Mouse (Mus musculus): Measurements from ENCODE around the gene Gdf15. TPM values are rescaled to one million over a fixed set of nuclear protein-coding genes. Genes with fewer than 3 reads are reported as not detected.

Gene Gdf15
- not detected for total RNA-seq (2021)
- long read RNA-seq, experiment 1 = 0 reads
- long read RNA-seq, experiment 2 = 0 reads

GRCm38 (mm10) chr8:70632346-70632892 is at the start of gene Gdf15:
Gene Gdf15 (minus strand): TSS chr8:70632456.
- DNase-seq (ENCODE audit: low spot score in 2 of 2) = no peak

DNA sequence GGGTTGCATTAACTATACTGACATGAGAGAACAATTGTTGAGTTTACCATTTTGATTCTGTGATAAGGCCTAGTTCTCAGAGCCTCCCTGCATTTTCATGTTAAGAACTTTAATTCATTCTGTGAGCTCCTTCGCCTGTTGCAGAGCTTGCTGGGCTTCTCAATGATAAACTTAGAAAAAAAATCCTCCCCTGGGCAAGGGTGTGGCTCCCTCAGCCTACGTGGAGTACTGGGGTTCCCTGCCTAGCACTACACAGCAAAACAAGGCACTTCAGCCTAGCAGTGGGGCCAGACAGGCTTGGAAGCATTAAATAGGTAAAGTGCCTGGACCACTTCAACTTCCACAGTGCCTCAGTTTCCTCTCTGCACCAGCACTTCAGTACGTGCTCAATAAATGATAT is 49.2 kb upstream of the Gdf15 start:
- DNase-seq (ENCODE audit: low spot score in 2 of 2) = no peak

DNA sequence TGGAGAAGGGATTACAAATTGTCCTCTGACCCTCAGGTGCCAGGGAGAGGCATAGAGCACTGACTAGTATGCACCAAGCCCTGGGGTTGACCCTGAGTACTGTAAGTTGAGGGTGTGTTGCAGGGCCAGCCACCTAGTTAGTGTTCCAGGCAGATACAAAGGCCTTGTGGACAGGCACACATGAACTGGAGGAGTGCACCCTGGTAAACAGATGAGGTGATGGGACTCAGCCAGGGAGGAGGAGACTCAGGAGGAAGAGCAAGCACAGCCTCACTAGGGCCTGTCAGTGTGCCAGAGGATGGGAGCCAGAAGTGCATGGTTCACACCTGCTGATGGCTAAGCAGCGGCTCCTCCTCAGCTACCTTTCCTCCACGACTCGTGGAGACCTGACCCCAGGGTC is 47.8 kb upstream of the Gdf15 start:
- DNase-seq (ENCODE audit: low spot score in 2 of 2) = no peak

DNA sequence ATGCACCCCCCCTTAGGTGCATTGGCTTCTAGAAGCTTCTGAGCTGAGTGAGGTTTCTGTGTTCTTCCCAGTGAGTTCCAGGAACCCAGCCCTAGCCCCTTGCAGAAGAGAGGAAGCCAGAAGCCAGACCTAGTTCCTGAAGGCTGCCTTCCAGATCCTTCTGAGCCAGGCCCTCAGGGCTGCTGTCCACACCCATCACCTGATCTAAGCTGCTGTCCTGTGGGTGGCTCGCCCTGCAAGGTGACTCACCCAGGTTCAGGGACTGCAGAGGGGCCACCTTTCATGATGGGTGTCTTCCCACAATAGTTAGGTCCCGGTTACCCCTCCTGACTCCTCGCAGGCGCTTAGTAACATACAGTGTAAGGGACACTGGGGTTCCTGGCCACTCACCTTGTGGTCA is 47.1 kb upstream of the Gdf15 start:
- no peak for DNase-seq (ENCODE audit: low spot score in 2 of 2)

DNA sequence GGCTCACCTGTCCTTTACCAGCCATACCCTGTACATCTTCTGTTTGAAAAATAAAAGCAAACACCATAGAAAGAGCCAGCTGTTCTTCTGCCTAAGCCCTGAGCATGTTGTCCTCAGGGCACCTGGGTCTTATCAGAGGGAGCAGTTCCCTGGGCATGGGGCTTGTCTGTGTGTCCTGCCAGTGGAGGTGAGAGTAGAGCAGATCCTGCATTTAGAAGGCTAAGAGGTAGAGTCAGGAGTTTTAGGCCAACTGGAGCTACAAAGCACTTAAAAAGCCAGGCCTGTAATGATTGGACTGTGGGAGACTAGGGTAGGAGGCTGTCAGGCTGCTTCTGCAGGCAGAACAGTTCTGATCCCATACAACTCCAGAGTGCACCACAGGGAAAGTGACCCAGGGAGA is 46.4 kb upstream of the Gdf15 start:
- no peak for DNase-seq (ENCODE audit: low spot score in 2 of 2)

DNA sequence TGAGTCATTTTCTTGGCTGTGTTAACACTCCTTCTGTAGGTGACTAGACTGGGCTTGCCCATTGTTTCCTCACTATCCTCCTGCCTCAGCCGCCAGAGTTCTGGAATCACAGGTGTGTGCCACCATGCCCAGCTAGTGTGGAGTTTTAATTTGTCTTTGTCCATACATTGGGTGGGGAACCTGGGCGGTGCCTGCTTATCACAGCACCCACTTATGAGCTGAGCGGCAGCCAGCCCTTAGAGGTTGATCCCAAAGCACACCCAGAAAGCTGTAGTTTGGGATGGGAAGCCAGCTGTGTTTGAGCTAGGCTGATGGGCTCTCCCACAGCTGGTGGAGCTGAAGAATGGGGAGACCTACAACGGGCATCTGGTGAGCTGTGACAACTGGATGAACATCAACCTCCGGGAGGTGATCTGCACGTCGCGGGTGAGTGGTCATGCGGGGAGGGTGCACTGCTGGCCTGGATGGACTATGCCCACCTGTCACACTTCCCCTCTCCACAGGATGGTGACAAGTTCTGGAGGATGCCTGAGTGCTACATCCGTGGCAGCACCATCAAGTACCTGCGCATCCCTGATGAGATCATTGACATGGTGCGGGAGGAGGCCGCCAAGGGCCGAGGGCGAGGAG is 45.3 kb upstream of the Gdf15 start:
- DNase-seq (ENCODE audit: low spot score in 2 of 2) = no peak

- DNase-seq (ENCODE audit: low spot score in 2 of 2) = no peak
Observed at GRCm38 (mm10) chr8:70675336-70675735, 43.1 kb upstream of the Gdf15 start.

- DNase-seq (ENCODE audit: low spot score in 2 of 2) = no peak
Observed at GRCm38 (mm10) chr8:70674716-70675115, 42.5 kb upstream of the Gdf15 start.

DNA sequence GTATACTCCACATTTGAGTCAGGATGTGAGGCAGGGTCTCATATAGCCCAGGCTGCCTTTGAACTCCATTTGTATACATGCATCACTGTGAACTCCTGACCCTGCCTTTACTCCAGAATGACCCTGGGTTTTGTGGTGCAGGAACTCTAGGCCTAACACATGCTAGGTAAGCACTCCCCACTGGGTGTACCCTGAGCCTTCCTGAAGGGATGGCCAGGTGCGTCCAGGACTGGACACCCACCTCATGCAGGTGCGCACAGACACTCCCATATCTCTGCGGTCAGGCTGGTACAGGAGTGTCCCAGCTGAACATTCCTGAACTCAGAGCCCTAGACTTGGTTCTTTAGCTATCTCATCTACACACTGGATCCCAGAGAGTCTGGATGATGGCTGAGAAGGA is 41.9 kb upstream of the Gdf15 start:
- no peak for DNase-seq (ENCODE audit: low spot score in 2 of 2)

GRCm38 (mm10) chr8:70673079-70673856 is 41.0 kb upstream of the Gdf15 start, which contains the start of gene Lsm4:
Gene Lsm4 (plus strand): TSS chr8:70673248.
- DNase-seq (ENCODE audit: low spot score in 2 of 2) = peak; percentile 97 to 99

- DNase-seq (ENCODE audit: low spot score in 2 of 2) = no peak
Observed at GRCm38 (mm10) chr8:70672325-70673078, 40.2 kb upstream of the Gdf15 start.

GRCm38 (mm10) chr8:70671615-70672324 is 39.5 kb upstream of the Gdf15 start:
- no peak for DNase-seq (ENCODE audit: low spot score in 2 of 2)

DNA sequence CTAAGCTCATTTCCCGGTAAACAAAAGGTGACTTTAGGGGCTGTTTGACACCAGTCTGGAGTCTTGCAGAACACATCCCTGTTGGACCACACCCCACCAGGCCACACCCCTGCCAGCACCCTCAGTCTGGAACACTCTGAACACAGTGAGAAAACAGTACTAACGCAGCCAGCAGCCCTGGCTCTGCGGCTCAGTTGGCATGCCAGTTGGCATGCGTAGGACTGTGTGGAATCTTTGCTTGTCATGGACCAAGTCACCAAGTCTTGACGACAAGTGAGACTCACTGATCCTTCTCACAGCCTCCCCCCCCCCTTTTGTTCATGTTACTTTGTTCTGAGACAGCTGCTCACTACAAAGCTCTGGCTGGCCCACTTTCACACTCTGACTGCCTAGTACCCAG is 34.8 kb upstream of the Gdf15 start:
- DNase-seq (ENCODE audit: low spot score in 2 of 2) = peak; percentile 42 to 50

DNA sequence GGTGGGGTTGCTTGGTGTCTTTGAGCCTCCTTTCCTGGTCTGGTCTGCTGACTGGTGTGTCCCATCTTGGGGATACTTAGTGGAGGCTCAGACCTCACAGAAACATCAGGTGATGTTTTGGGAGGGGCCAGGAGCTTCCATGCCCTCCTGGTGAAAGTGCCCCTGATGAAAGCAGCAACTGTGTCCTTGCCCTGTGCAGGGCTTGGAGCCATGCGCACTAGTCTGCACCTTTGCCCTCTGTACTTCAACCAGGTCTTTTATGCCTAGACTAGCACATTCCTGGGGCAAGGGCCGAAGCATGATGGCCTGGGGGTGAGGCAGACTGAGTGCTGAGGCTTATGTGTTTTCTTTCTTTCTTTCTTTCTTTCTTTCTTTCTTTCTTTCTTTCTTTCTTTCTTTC is 33.3 kb upstream of the Gdf15 start:
- no peak for DNase-seq (ENCODE audit: low spot score in 2 of 2)

- DNase-seq (ENCODE audit: low spot score in 2 of 2) = no peak
Observed at GRCm38 (mm10) chr8:70664631-70665030, 32.4 kb upstream of the Gdf15 start.

GRCm38 (mm10) chr8:70663691-70664090 is 31.4 kb upstream of the Gdf15 start:
- no peak for DNase-seq (ENCODE audit: low spot score in 2 of 2)

GRCm38 (mm10) chr8:70660273-70660725 is 28.0 kb upstream of the Gdf15 start, which contains the start of gene Pgpep1:
Gene Pgpep1 (minus strand): TSS chr8:70660388.
- no peak for DNase-seq (ENCODE audit: low spot score in 2 of 2)

GRCm38 (mm10) chr8:70659604-70660272 is 27.5 kb upstream of the Gdf15 start:
- DNase-seq (ENCODE audit: low spot score in 2 of 2) = peak; percentile 66 to 73

DNA sequence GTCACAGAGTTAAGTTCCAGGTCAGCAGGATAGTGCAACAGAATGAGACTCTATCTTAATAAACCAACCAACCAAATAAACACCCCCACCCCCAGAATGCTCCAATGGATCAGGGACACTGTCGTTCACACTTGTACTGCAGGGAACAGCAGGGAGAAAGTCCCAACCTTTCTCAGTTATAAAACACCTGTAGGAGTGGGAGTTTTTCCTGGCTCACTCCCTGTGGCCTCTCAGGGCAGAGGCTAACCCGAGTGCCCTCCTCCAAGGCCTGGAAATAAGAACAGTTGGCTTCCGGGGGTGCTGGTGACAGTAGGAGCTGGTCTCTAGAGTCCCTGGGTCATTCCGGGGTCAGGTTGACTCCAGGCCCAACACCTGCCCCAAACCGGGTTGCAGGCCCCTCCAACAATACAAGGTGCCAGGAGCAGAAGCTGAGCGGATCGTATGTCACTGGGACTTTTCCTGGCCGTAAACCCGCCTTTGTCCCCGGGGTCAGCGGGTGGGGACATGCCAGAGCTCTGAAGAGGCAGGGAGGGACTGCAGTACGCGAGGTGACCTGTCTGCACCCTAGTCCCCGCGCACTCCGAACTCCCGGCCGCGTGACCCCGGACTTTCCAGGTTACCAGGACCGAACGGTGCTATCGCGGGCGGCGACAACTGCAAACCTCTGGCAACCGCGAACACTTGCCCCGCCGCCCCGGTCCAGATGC is 26.8 kb upstream of the Gdf15 start:
- DNase-seq (ENCODE audit: low spot score in 2 of 2) = no peak

- DNase-seq (ENCODE audit: low spot score in 2 of 2) = no peak
Observed at GRCm38 (mm10) chr8:70657739-70658138, 25.5 kb upstream of the Gdf15 start.

All from left cerebral cortex, adult 18-20 months (tissue).